Mouse (Mus musculus) cortical plate, adult 2 months (tissue): ENCODE data around the gene Ric8b. TPM values are rescaled to one million over a fixed set of nuclear protein-coding genes. Genes with fewer than 3 reads are reported as not detected.
A peak's percentile ranks its signal among the peaks of the same experiment; 100 is the strongest.

Experiments
- H3K27ac ChIP-seq: fragments of 200-500 bp; 2 replicates; pipeline ENCODE4 v1.5.1; 2012; ENCODE audit warnings: low read length, control low read depth, inconsistent platforms; ENCODE audit not compliant: insufficient read depth
- H3K4me1 ChIP-seq: fragments of 200-500 bp; 2 replicates; pipeline ENCODE4 v1.6.1; 2011; ENCODE audit warnings: low read length; ENCODE audit not compliant: control insufficient read depth, insufficient read depth
- H3K4me3 ChIP-seq: fragments of 200-500 bp; 2 replicates; pipeline ENCODE4 v1.5.1; 2011; ENCODE audit warnings: mild to moderate bottlenecking, low read length, control low read depth; ENCODE audit not compliant: insufficient read depth
- CTCF ChIP-seq: fragments of 200-500 bp; IDR thresholded peaks from 2 replicates; pipeline ENCODE4 v1.5.1; 2011; ENCODE audit warnings: mild to moderate bottlenecking, control low read depth, low read length; ENCODE audit not compliant: insufficient read depth; ENCODE audit errors: extremely low read depth
- POLR2A ChIP-seq: fragments of 200-500 bp; IDR thresholded peaks from 2 replicates; pipeline ENCODE4 v1.6.1; 2011; ENCODE audit warnings: mild to moderate bottlenecking, low read length, control low read depth; ENCODE audit not compliant: insufficient read depth; ENCODE audit errors: extremely low read depth
- polyA plus RNA-seq: library from polyadenylated mRNA; depleted of rRNA; stranded (reverse); fragments of >200 nt; gene quantifications from 2 replicates; pipeline ENCODE4 v1.2.3, GENCODE M21; 2012

The Ric8b gene
- polyA plus RNA-seq, 1 experiment, result 39.7 TPM

- Histone ChIP-seq H3K4me1 (peaks cover 5% of the 10 kb centered on the region; the same call in 1 of the 2 replicates), H3K4me3 (no peak overlapping the region), H3K27ac (peak overlapping the region; percentile 34; the same call in 1 of the 2 replicates)
- no peak for TF ChIP-seq CTCF
- TF ChIP-seq POLR2A, result no peak
These were observed 21.5 kb upstream of the Ric8b start for GRCm38 (mm10) chr10:84895810-84896358.

GRCm38 (mm10) chr10:84896941-84897930, 20.2 kb upstream of the Ric8b start:
- 0 out of 2 replicates have a peak overlapping the region, but pooled peaks have one; percentile 17 for H3K27ac ChIP-seq
- H3K4me3 ChIP-seq, result no peak overlapping the region
- H3K4me1 ChIP-seq, result peaks cover 5% of the 10 kb centered on the region; the same call in 1 of the 2 replicates
- TF ChIP-seq POLR2A, result no peak
- no peak for TF ChIP-seq CTCF

- TF ChIP-seq CTCF, result no peak
- no peak for TF ChIP-seq POLR2A
- H3K4me3 ChIP-seq, result no peak overlapping the region
- H3K4me1 ChIP-seq, result peaks cover 6% of the 10 kb centered on the region
- H3K27ac ChIP-seq, result no peak overlapping the region
These were observed 19.1 kb upstream of the Ric8b start for GRCm38 (mm10) chr10:84898144-84898979.

- no peak overlapping the region for H3K4me3 ChIP-seq
- peaks cover 7% of the 10 kb centered on the region for H3K4me1 ChIP-seq
- TF ChIP-seq POLR2A, result no peak
- no peak for TF ChIP-seq CTCF
- H3K27ac ChIP-seq, result no peak overlapping the region
These were observed 15.7 kb upstream of the Ric8b start for GRCm38 (mm10) chr10:84901676-84902075.

- Histone ChIP-seq H3K27ac (no peak overlapping the region), H3K4me1 (peaks cover 9% of the 10 kb centered on the region), H3K4me3 (no peak overlapping the region)
- TF ChIP-seq POLR2A (no peak), CTCF (no peak)
These were observed 15.2 kb upstream of the Ric8b start for GRCm38 (mm10) chr10:84902213-84902612.

- Histone ChIP-seq H3K4me3 (no peak overlapping the region), H3K4me1 (peaks cover 10% of the 10 kb centered on the region), H3K27ac (no peak overlapping the region)
- TF ChIP-seq CTCF (no peak), POLR2A (no peak)
These were observed 14.1 kb upstream of the Ric8b start for GRCm38 (mm10) chr10:84903307-84903706.

GRCm38 (mm10) chr10:84903742-84904141, 13.7 kb upstream of the Ric8b start:
- Histone ChIP-seq H3K27ac (no peak overlapping the region; the same call in 1 of the 2 replicates), H3K4me3 (no peak overlapping the region)

GRCm38 (mm10) chr10:84906895-84907294, 10.5 kb upstream of the Ric8b start:
- H3K27ac ChIP-seq, result peak overlapping the region; percentile 81
- H3K4me1 ChIP-seq, result peaks cover 15% of the 10 kb centered on the region
- TF ChIP-seq CTCF (no peak), POLR2A (no peak)
- no peak overlapping the region for H3K4me3 ChIP-seq

More at GRCm38 (mm10) chr10:84903742-84904141, 13.7 kb upstream of the Ric8b start:
- H3K4me1 ChIP-seq, result peaks cover 10% of the 10 kb centered on the region
- no peak for TF ChIP-seq CTCF
- 0 out of 2 replicates have a peak, but pooled peaks have one; percentile 11 for TF ChIP-seq POLR2A

- Histone ChIP-seq H3K27ac (no peak overlapping the region), H3K4me3 (no peak overlapping the region), H3K4me1 (peaks cover 15% of the 10 kb centered on the region)
- no peak for TF ChIP-seq POLR2A
These were observed 9.4 kb upstream of the Ric8b start for GRCm38 (mm10) chr10:84908006-84908405.
